Mouse (Mus musculus) liver, embryonic 14.5 days (tissue): ENCODE measurements around the gene Lyl1.

Experiments used
- CTCF ChIP-seq: IDR thresholded peaks from 2 replicates; pipeline ENCODE4 v1.5.1; 2016; ENCODE audit warnings: antibody characterized with exemption, low read depth, control low read depth
- EP300 ChIP-seq: IDR thresholded peaks from 2 replicates; pipeline ENCODE4 v1.6.1; 2016; ENCODE audit warnings: antibody characterized with exemption, low read depth

DNA sequence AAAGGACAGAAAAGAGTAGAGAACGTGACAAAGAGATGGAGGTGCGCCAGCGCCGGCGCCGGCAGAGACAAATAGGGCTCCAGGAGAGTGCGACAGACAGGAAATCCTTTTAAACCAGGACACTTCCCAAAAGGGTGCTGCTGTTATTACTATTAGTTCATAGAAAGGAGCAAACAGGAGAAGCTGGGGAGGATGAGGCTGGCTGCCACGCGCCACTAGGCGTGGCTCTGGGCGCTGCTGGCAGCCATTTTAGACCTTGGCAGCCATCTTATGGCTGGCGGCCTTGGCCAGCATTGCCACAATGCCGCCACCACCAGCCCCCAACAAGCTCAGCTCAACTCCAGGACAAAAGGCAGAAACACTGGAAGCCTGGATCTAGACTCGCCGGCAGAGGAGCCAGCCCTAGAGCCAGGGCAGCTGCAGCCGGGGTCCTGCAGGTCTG is 28.7 kb downstream of the Lyl1 start:
- no peak for TF ChIP-seq CTCF
- TF ChIP-seq EP300: no peak
